Mouse (Mus musculus) mesoderm, embryonic 11.5 days (tissue): ENCODE data around the gene Rnf213.
A peak's percentile ranks its signal among the peaks of the same experiment; 100 is the strongest.

ENCODE experiments used
- DNase-seq: peaks from one replicate; pipeline ENCODE4 v3.0.0-alpha.2; 2012; ENCODE audit warnings: low read depth, low spot score

Rnf213 gene

DNA sequence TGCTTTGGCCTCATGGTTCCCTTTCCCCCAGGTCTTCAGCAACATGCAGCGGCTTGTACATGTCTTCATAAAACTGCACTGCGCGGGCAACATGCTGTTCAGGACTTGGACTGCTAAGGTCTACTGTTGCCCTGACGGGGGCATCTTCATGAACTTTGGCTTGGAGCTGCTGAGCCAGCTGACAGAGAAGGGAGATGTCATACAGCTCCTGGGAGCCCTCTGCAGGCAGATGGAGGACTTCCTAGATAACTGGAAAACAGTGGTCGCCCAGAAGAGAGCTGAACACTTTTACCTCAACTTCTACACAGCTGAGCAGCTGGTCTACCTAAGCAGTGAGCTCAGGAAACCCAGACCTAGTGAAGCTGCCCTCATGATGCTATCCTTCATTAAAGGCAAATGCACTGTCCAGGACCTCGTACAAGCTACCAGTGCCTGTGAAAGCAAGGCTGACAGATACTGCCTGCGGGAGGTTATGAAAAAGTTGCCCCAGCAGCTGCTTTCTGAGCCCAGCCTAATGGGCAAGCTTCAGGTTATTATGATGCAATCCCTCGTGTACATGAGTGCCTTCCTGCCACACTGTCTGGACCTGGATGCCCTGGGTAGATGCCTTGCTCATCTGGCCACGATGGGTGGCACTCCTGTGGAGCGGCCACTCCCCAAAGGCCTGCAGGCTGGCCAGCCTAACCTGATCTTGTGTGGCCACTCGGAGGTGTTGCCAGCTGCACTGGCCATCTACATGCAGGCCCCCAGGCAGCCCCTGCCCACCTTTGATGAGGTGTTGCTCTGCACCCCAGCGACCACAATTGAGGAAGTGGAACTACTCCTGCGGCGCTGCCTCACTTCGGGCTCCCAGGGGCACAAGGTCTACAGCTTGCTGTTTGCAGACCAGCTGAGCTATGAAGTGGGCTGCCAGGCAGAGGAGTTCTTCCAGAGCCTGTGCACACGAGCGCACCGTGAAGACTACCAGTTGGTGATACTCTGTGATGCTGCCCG is 43.3 kb downstream of the Rnf213 start:
- peak; percentile 16 for DNase-seq

DNA sequence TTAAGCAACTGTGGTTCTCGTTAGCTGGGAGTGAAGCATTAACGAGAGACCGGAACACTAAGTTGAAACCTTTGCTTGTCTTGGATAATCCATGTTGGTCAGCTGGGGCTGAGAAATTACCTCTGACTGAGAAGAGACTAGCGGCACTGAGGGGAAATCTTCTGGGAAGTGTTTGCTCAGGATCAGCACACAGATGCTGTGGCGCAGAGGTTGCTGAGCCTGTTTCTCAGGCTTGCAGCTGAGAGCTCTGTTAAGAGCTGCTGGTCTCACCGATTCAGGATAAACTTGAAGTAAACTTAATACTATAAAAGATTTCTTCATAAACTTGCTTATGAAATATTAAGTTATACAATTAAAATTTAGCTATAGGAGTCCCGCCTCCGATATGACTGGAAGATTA is 45.9 kb downstream of the Rnf213 start:
- no peak for DNase-seq

DNA sequence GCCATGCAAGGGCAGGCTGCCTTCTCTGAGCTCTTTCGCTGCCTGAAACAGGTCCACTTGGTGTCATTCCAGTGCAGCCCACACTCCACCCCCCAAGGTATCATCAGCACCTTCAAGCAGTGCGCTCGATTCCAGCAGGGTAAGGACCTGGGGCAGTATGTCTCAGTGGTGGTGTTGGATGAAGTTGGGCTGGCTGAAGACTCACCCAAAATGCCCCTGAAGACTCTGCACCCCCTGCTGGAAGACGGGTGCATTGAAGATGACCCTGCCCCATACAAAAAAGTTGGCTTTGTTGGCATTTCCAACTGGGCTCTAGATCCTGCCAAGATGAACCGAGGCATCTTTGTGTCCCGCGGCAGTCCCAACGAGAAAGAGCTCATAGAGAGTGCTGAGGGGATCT is 49.3 kb downstream of the Rnf213 start:
- no peak for DNase-seq

DNA sequence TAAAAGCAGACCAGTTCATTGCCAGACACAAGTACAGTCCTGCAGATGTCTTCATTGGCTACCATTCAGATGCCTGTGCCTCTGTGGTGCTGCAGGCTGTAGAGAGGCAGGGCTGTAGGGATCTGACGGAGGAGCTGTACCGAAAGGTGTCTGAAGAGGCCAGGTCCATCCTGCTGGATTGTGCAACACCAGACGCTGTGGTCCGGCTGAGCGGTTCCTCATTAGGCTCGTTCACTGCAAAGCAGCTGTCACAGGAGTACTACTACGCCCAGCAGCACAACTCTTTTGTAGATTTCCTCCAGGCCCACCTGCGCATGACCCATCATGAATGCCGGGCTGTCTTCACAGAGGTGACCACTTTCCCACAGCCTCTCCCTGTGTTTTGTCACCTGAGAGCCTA is 50.5 kb downstream of the Rnf213 start:
- DNase-seq: no peak

DNA sequence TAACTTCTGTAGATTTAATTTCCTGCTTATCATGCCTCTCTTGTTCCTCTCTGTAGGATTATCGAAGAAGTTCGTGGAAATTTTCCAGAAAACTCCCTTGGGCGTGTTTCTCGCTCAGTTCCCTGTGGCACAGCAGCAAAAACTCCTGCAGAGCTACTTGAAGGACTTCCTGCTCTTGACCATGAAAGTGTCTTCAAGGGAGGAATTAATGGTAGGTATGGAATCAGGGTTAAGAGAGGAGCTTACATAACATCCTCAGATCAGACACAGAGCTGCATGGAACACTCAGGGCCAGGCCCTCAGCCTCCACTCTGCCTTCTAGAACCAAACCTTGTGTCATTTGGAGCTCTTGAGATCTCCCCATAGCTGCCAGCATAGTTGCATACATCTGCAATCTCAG is 63.2 kb downstream of the Rnf213 start:
- no peak for DNase-seq

DNA sequence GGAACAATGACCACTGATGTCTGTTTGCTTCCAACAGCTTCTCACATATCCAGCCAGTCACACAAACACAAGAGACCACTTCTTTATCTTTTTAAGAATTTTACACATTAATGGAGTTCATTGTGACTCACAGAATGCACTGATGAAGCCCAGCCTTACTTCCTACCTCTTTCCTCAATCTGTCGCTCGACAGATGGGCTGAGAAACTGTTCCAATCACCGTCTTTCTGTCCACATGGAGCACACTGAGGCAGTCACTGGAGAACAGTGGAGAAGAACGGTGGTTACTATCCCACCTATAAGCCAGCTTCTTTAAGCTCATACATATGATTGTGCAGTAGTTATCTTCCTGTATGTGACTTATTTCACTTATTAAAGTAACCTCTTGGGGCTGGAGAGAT is 85.0 kb downstream of the Rnf213 start:
- no peak for DNase-seq

DNA sequence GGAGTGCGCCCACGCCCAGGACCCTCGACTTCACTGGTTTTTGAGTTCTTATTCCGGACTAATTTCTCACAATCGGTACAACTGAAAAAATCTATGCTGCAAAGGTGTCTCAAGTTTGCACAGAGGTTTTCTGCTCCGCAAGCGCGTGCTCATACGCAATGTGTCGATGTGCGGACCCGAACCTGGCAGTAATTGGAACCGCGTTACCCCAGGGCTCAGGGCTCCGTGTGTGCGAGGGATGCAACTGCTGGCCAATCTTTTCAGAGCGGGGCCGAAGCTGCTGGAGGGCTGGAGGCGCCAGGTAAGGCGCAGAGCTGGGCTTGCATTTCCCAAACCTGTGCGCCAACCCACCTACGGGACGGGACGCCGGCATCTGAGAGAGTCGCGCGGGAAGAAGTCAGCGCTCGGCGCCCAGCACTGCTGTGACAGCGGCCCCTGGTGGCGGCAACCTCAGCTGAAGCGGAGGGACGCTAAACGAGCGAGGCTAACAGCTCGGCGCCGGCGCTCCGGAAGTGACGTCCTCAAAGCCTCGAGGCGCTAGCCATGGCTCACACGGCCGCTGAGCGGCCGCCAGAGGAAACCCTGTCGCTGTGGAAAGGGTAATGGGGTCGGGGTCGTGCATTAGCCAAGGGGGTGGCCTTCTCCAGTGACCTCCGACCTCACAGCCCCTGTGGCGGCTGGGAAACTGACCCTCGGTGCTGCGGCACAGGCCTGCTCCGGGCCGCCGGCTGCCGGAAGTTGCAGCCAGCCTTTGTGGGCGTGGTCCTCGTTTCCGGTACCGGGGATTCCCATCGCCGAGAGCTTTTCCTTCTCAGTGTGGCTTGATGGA is 98.2 kb downstream of the Rnf213 start, which contains the start of gene Endov:
Gene Endov, plus strand, starts transcription at position 487 of the 829 bp plus-strand sequence.
- DNase-seq: peak; percentile 97

DNA sequence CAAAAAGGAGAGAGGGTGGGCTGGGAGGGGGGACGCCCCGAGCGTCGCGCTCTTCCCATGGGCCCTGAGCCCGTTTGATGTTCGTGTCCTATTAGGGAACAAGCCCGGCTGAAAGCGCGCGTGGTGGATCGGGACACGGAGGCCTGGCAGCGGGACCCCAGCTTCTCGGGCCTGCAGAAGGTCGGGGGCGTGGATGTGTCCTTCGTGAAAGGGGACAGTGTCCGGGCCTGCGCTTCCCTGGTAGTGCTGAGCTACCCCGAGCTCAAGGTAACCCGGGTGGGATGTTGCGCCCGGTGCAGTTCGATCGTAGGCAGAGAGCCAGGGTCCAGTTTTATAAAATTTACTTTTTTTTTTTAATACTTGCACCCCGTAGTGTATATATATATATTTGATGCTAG is 98.8 kb downstream of the Rnf213 start:
- DNase-seq: no peak

DNA sequence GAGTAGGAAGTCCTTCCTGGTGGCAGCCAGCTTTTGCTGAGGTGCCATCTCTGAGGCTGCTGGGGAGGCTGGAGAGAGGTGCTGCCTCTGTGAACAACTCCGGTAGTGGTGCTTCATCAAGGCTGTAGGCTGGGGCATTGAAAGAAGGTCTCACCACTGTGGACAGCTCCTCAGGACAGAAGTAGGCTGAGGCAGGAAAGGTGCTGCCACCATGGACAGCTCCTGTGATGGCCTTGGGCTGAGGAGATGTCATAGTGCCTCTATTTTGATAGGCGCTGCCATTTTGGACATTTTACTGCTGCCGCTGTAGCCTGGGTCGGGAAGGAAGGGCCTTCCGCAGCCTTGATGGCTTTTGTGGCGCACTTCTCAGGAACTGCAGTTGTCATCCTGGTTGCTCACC is 99.9 kb downstream of the Rnf213 start:
- no peak for DNase-seq

DNA sequence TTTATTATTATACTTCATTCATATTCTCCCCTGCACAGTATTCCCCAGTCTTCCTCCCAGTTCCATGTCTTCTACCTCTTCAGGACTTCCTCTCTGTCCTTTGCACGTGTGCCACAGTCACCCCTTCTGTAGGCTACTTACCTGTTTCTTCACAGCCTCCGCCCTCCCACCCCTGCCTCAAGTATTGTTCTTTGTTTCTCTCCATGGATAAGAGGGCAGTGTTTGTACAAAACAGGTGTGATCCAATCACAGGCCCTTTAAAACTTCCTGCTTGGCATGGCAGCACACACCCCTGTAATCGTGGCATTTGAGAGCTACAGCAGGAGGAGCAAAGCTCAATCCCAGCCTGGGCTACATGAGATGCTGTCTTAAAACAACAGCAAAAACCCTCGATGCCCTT is 100.6 kb downstream of the Rnf213 start:
- no peak for DNase-seq

DNA sequence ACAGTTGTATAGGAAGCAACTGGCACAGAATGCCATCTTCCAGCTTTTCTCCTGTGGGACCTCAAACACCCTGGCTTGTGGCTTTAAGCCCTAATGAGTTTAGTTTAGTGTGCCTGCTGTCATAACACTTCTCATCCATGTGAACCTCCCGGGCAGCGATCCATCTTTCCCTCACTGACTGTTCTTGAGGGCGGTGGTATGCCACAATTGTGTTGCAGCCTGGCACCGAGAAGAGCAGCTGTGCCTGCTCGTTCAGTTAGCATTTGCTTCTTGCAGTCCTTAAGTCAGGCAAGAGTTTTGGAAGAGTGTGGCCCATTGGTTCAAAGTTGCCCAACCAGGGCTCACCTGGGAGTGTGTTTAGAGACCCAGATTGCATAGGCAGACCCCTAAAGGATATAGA is 103.2 kb downstream of the Rnf213 start:
- DNase-seq: no peak

DNA sequence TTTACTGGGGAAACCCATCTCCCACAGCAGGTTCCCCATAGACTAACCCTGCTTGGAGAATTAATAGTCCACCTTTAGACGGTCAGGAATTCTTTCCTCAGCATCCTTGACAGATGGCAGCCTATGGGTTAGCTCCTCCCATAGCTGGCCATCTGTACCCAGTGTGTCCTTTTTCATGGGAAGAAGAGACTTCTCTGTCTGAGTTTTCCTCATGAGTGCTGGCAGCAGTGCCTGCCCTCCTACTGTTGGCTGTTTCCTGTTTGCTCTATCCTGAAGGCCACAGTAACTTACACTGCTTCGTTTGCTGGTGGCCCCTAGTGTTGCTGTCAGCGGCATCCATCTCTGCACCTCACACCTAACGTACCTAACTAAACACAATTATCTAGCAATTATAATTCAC is 104.6 kb downstream of the Rnf213 start:
- no peak for DNase-seq

DNA sequence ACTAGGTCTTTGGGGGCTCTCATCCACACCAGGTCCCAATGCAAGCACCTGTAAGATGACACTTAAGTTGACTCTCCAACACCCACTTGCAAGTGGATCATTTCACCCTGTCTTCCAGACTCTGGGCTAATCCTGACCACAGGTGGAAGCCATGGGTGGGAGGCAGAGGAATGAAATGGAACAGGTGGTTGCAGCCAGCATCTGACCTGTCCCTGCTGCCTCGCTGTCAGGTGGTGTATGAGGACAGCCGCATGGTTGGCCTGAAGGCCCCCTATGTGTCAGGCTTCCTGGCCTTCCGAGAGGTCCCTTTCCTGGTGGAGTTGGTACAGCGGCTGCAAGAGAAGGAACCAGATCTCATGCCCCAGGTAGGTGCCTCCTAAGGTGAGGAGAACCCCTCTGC is 106.4 kb downstream of the Rnf213 start:
- no peak for DNase-seq

DNA sequence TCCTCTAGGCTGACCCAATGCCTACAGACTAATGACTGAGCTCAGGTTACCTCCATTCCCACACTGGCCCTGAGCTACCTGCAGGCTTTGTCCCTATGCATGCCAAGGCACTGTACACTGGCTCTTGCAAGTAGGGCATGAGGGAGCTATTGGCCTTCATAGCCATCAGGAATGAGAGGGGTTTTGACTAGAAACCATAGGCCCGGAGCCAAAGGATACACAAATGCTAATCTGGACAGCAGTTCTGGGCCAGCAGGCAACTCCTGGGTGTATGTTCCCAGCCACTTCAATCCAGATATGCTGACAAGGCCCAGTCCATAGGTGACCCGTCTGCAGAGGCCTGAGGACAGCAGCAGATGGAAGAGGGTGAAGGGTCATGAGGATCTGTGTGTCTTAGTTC is 107.1 kb downstream of the Rnf213 start:
- no peak for DNase-seq

DNA sequence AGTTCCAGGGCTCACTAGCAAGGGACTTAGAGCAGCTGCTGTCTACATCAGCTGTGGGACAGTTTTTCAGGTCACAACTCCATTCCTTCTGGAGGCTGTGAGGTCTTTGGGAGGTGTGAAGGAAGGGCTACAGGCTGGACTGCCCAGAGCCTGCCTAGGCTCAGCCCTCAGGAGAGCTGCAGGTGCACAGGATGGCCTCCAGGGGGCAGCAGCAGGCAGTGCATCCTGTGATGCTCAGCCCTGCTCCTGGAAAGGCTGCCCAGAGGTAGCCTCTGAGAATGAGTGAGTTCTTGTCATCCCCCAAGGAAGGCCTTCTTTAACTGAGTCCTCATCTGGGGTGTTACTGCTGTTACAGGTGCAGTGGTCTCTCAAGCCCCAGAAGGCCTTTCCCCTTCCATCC is 110.8 kb downstream of the Rnf213 start:
- DNase-seq: peak; percentile 72

DNA sequence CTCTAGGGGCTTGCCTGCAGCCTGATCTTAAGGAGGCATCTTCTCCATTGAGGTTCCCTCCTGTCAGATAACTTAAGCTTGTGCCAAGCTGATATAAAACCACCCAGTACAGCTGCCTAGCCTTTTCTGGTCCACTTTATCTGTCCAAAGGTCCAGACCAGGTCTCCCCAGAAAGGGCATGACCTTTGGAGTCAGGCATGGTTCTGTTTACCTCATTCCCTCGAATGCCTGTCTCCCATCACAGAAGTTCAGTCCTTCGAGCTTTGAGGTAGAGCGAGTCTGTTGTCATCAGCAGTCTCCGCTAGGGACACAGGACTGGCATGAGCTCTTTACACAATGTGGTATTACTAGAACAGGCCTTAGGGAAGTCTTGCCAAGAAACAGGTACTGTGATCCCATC is 113.5 kb downstream of the Rnf213 start:
- no peak for DNase-seq

DNA sequence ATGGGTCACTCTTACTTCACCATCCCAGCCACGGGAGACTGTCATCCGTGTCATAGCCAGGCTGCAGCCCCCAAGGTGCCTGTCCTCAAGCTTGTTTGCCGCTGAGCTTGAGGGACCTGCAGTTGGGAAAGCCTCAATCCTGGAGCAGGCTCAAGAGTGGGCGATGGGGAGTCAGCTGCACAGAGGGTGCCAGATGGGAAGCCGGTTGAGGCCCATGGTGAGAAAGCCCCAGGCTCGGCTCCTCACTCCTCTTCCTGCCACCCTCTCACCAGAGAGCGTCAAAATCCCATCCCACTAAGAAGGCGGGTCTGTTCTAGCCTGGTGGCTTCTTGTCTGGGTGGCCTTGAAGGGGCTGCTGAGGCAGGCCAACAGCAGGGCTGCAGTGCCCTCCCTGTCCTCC is 114.9 kb downstream of the Rnf213 start:
- no peak for DNase-seq

DNA sequence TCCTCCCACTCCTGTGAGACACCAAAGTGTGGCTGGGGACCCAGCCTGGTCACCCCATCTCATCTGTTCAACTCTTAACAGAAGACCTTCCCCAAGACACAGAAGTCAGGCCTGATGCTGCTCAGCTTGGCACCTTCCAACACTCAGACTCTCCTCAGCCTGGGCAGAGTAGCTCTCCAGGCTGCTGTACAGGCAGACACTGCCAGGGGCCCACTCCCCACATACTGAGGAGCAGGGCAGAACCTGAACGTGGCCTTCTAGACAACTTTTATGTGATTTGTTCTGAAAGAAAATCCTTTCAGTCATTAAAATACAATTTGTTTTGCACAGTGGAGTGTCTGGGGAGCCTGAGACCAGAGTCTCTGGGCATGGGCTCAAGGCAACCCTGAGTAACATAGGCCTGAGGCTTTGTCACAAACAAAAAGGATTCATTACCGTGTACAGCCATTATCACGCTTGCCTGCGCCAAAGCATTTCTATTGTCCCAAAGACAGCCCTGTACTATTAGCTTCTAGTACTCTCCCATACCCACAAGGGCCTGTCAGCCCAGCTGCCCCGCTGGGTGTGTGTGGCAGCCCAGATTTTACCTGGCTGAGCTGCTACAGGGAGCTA is 116.4 kb downstream of the Rnf213 start:
- peak; percentile 39 for DNase-seq

DNA sequence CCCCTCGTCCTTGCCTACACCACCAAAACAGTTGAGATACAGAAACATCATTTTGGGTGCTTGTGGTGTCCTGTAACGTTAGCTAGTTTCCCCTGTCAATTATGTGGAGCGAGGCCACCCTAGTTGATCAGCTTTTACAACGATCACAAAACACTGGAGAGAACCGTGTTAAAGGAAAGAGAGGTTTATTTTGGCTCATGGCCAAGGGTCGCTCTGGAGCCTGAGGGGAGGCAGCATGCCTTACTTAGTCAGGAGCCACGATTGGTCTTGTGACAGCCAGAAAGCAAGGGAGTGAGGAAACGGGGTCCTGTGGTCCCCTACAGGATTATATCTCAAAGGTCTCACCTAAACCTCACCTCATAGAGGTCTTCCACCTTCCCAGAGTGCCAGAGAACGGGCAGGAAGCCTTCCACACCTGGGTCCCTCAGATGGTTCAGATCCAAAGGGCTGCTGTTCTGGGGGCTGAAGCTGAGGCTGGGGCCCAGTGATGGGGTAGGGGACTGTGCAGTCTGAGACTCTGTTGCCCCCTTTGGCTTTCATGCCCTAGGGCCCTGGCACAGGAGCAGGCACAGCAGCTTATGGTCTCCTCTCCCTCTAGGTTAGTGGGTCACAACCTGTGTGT is 120.2 kb downstream of the Rnf213 start:
- peak; percentile 35 for DNase-seq

DNA sequence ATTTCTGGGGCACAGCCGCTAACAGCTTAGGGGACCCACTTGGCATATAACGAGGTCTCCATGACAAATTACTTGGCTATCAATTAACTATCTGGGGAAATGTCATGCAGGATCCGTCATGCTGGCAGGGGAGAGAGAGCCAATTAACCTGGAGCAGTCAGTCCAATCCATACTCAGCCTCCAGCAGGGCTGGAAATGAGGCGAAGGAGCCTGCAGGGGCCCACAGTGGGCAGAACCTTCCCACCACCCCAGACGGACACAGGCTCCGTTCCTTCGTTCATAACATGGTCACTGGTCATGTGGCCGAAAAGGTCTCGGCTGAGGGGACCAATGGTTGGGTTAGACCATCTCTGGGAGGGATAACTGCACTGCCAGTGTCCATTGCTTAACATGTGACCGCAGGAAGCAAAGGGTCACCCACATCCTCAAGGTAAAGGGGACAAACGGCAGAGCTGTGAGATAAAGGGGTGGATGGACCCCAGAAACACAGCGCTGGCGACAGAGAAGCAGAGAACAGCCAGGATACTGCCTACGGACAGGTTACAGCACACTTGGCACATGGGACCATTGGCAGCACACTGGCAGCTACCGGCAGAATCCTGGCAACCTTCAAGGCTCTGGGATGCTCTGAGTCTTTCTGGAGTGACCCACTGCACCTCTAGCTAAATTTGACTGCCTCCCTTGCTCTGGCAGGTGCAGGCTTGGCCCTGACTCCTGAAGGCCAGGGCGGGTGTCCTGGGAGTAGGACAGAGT is 121.4 kb downstream of the Rnf213 start:
- DNase-seq: no peak
